Comparison of ENCODE assay signal across 8 mouse cellular contexts in genomic region chr1:39478896-39479200, GRCm38 (mm10). TPM values are rescaled to one million over a fixed set of nuclear protein-coding genes. Genes with fewer than 3 reads are reported as not detected.
DNase-seq lines count a peak whose midpoint lies in the region; ATAC-seq and TF ChIP-seq lines count a peak whose summit lies in the region.

No protein-coding gene starts in this region.

- peak overlapping the region; percentile 97 for H3K4me3 ChIP-seq in cerebellum, adult 2 months (replicated peaks; ENCODE audit: insufficient read depth, low read depth, low read length)
- peak overlapping the region; percentile 73; the same call in 1 of the 2 replicates for H3K4me3 ChIP-seq in spleen, adult 2 months (ENCODE audit: extremely low read depth, insufficient read depth, insufficient read length)
- H3K4me3 ChIP-seq in liver, embryonic 12.5 days: peak overlapping the region; percentile 80
- peak overlapping the region; percentile 72 for H3K4me3 ChIP-seq in stomach, embryonic 16.5 days (replicated peaks; ENCODE audit: low read length)

- H3K27me3 ChIP-seq in cerebellum, adult 2 months (ENCODE audit: control insufficient read depth, insufficient read depth, low read length): no peaks in the 10 kb centered on the region
- 0 out of 2 replicates have a peak, but pooled peaks cover 1% of the 10 kb centered on the region for H3K27me3 ChIP-seq in spleen, adult 2 months (ENCODE audit: control insufficient read depth, insufficient read depth, low read length)
- H3K27me3 ChIP-seq in liver, embryonic 12.5 days (replicated peaks): no peaks in the 10 kb centered on the region
- H3K27me3 ChIP-seq in stomach, embryonic 16.5 days (ENCODE audit: control insufficient read depth, insufficient read depth, low read length): no peaks in the 10 kb centered on the region

- peak; percentile 30 for ATAC-seq in liver, embryonic 12.5 days
- no peak for ATAC-seq in stomach, embryonic 16.5 days (ENCODE audit: insufficient read depth, low FRiP score)

- no peak for DNase-seq in cerebellum, adult 2 months
- DNase-seq in cerebellum, adult 9-11 months: no peak
- no peak for DNase-seq in spleen, adult 2 months (ENCODE audit: low read depth in 1 of 2, low spot score in 2 of 2)
- DNase-seq in spleen, postnatal 10 days (ENCODE audit: low spot score in 2 of 2): no peak
- no peak for DNase-seq in left cerebral cortex, postnatal 25 days (ENCODE audit: low spot score in 2 of 2)
- no peak for DNase-seq in right cerebral cortex, adult 2 months (ENCODE audit: low spot score in 2 of 2)

- intact Hi-C loops in left cerebral cortex, postnatal 25 days (cut with DNase I): loop anchor here (5.0 kb wide), 1 partner anchor 37 kb away; no protein-coding TSS in a partner anchor

- 6% methylated on average over 10 of the region's 10 CpGs for WGBS in cerebellum, adult 2 months
- WGBS in spleen, adult 2 months: 9% methylated on average over 10 of the region's 10 CpGs
- 7% methylated on average over 10 of the region's 10 CpGs for WGBS in liver, embryonic 12.5 days (ENCODE audit: insufficient replicate concordance)
- WGBS in stomach, embryonic 16.5 days: 4% methylated on average over 10 of the region's 10 CpGs

- TF ChIP-seq POLR2A in cerebellum, adult 2 months (IDR thresholded peaks at IDR 0.05; ENCODE audit: borderline replicate concordance, insufficient read depth, low read length): no peak
- TF ChIP-seq POLR2A in spleen, adult 2 months (IDR thresholded peaks at IDR 0.05; ENCODE audit: low read depth, low read length): no peak

- peak overlapping the region; percentile 29; the same call in 1 of the 2 replicates for H3K27ac ChIP-seq in cerebellum, adult 2 months (ENCODE audit: insufficient read depth, low read length)
- H3K27ac ChIP-seq in spleen, adult 2 months (ENCODE audit: insufficient read depth, low read length): no peak overlapping the region
- peak overlapping the region; percentile 67 for H3K27ac ChIP-seq in liver, embryonic 12.5 days
- peak overlapping the region; percentile 82 for H3K27ac ChIP-seq in stomach, embryonic 16.5 days (ENCODE audit: low read length)

- TF ChIP-seq CTCF in cerebellum, adult 2 months (IDR thresholded peaks at IDR 0.05; ENCODE audit: borderline replicate concordance, insufficient read depth, low read depth, low read length): no peak
- no peak for TF ChIP-seq CTCF in spleen, adult 2 months (IDR thresholded peaks at IDR 0.05; ENCODE audit: extremely low read depth, insufficient read depth, insufficient read length, insufficient replicate concordance)

- 0 out of 2 replicates have a peak, but pooled peaks cover 3% of the 10 kb centered on the region for H3K9me3 ChIP-seq in liver, embryonic 12.5 days (replicated peaks)
- H3K9me3 ChIP-seq in stomach, embryonic 16.5 days (replicated peaks; ENCODE audit: control insufficient read depth, low read length): no peaks in the 10 kb centered on the region

- peak overlapping the region; percentile 83 for H3K9ac ChIP-seq in liver, embryonic 12.5 days
- H3K9ac ChIP-seq in stomach, embryonic 16.5 days (ENCODE audit: low read length): peak overlapping the region; percentile 61

- no peaks in the 10 kb centered on the region for H3K36me3 ChIP-seq in spleen, adult 2 months (ENCODE audit: control insufficient read depth, insufficient read depth, low read length)
- peaks cover 3% of the 10 kb centered on the region; the same call in 1 of the 2 replicates for H3K36me3 ChIP-seq in liver, embryonic 12.5 days
- H3K36me3 ChIP-seq in stomach, embryonic 16.5 days (ENCODE audit: control insufficient read depth, insufficient read depth, low read length): no peaks in the 10 kb centered on the region

- H3K4me2 ChIP-seq in liver, embryonic 12.5 days: peak overlapping the region; percentile 92
- peak overlapping the region; percentile 86 for H3K4me2 ChIP-seq in stomach, embryonic 16.5 days (ENCODE audit: low read depth, low read length)

- peaks cover 7% of the 10 kb centered on the region for H3K4me1 ChIP-seq in cerebellum, adult 2 months (ENCODE audit: control insufficient read depth, insufficient read depth, low read length)
- H3K4me1 ChIP-seq in spleen, adult 2 months (ENCODE audit: control insufficient read depth, insufficient read depth, insufficient read length): no peaks in the 10 kb centered on the region; the same call in 1 of the 2 replicates
- H3K4me1 ChIP-seq in liver, embryonic 12.5 days: peaks cover 49% of the 10 kb centered on the region
- peaks cover 13% of the 10 kb centered on the region for H3K4me1 ChIP-seq in stomach, embryonic 16.5 days (ENCODE audit: control insufficient read depth, insufficient read depth, low read length)

RNA-seq across cellular contexts. Expression of gene Tbc1d8, which starts 0.3 kb away (rescaled TPM):
- 29.2 and 34.0 TPM in 2 replicates for polyA plus RNA-seq in cerebellum, adult 2 months (2012; rRNA removed)
- 21.8 and 26.2 TPM in 2 replicates for polyA plus RNA-seq in spleen, adult 2 months (2012; rRNA removed)
- polyA plus RNA-seq in liver, embryonic 12.5 days (2016; fragmentation: Nextera tagmentation; extraction: Ambion mirVana): 4.9 and 5.0 TPM in 2 replicates
- 10.3 and 11.6 TPM in 2 replicates for polyA plus RNA-seq in stomach, embryonic 16.5 days (2015; fragmentation: Nextera tagmentation; extraction: Ambion mirVana)
- 10 to 100 TPM; 14.2 to 23.3 TPM for total RNA-seq in left cerebral cortex, postnatal 25 days (2021)

RNA-seq across cellular contexts. Expression of gene Cnot11, which starts 55.9 kb away (rescaled TPM):
- 21.0 and 23.1 TPM in 2 replicates for polyA plus RNA-seq in cerebellum, adult 2 months (2012; rRNA removed)
- 11.2 and 17.9 TPM in 2 replicates for polyA plus RNA-seq in spleen, adult 2 months (2012; rRNA removed)
- polyA plus RNA-seq in liver, embryonic 12.5 days (2016; fragmentation: Nextera tagmentation; extraction: Ambion mirVana): 17.2 and 20.0 TPM in 2 replicates
- 8.1 and 10.5 TPM in 2 replicates for polyA plus RNA-seq in stomach, embryonic 16.5 days (2015; fragmentation: Nextera tagmentation; extraction: Ambion mirVana)
- 10 to 100 TPM; 24.4 to 24.6 TPM for total RNA-seq in left cerebral cortex, postnatal 25 days (2021)
